Mouse (Mus musculus) mouse embryonic stem cell (cell line): ENCODE data around the gene Ccnj.

Experiments
- in situ Hi-C, 2 experiments: fragments of 300-500 bp; cut with MboI; formaldehyde crosslinking; loops; 1 replicate in 1 of 2; 3 replicates in 1 of 2; pipeline ENCODE4 v1.14.3; 2019 to 2020; ENCODE audit warnings: low sequenced_read_pairs in 2 of 2, low pct_unique_long_range_greater_than_20kb in 1 of 2, mixed read lengths in 1 of 2; ENCODE audit not compliant: unreplicated experiment in 1 of 2

The Ccnj gene

GRCm38 (mm10) chr19:40830703-40831415, at the start of gene Ccnj:
Gene Ccnj (plus strand): TSS chr19:40831279.
- in situ Hi-C loops, result no loop called here

GRCm38 (mm10) chr19:40788004-40788714, 42.9 kb upstream of the Ccnj start:
- in situ Hi-C loops, result no loop called here

GRCm38 (mm10) chr19:40788715-40789084, 42.4 kb upstream of the Ccnj start:
- in situ Hi-C loops, result no loop called here

GRCm38 (mm10) chr19:40805176-40805737, 25.8 kb upstream of the Ccnj start:
- in situ Hi-C loops, result no loop called here

DNA sequence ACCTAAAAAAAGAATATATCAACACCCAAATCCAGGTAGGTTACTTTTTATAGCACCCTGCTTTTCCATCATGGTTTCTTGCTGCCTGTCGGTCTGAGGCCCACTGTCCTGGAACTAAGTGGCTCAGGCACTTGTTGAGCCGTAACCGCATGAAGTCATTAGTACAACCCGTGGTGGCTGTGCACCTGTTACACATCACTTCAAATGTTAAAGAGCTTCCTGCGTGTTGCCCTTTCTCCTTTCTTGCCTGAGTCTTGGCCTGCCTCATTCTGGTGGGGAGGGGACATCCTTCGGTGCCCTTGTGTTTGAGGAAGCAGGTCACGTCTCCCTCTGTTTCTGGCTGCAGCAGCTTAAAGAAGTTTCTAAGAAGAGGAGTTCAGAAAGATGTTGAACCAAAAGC, 21.2 kb upstream of the Ccnj start:
- in situ Hi-C loops, result no loop called here

GRCm38 (mm10) chr19:40811840-40812239, 19.2 kb upstream of the Ccnj start:
- in situ Hi-C loops, result no loop called here

GRCm38 (mm10) chr19:40812778-40813177, 18.3 kb upstream of the Ccnj start:
- in situ Hi-C loops, result no loop called here

DNA sequence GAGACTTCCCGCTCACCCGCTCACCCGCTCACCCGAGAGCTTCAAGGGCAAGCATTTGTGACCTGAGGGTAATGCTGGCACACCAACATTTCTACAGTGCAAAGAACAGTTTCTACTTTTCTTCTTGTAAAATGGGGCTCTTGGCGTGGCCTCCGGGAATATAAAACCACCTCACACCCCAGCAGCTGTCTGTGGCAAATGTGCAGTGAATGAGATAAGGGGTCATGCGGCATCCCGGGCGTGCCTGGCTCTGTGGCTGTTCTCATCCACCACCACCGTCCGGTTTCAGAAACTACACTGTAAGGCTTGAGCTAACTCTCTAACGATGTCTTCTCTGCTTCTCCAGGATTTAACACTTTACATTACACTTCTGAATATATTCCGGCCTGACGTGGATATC, 17.7 kb upstream of the Ccnj start:
- in situ Hi-C loops, result no loop called here

GRCm38 (mm10) chr19:40815645-40816183, 15.4 kb upstream of the Ccnj start:
- in situ Hi-C loops, result no loop called here

GRCm38 (mm10) chr19:40817901-40818532, 13.1 kb upstream of the Ccnj start:
- in situ Hi-C loops, result no loop called here

- in situ Hi-C loops, result no loop called here
These were observed 12.3 kb upstream of the Ccnj start for GRCm38 (mm10) chr19:40818764-40819163.

DNA sequence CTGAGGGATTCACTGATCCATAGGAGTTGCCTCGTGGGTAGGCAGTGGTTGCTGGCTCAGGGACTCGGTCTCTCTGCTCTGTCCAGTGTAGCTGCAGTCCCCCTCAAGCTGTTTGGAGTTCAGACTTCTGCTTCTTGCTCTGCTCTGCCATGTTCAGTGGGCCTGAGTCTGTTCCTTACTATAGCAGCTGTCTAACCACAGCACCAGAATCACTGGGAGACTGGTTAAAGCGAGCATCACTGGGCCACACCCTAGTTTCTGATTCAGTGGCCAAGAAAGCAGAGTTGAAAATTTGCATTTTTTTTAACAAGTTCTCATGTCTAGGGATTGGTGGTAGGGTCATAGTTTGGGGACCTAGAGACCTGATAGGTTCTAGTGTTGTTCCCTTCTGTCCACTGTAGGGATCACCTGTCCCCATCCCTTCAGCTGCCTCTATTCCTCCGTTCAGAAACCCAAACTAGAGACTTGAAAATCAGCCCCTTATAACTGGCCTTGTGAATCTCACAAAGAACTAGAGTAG, 9.7 kb upstream of the Ccnj start:
- in situ Hi-C loops, result no loop called here

DNA sequence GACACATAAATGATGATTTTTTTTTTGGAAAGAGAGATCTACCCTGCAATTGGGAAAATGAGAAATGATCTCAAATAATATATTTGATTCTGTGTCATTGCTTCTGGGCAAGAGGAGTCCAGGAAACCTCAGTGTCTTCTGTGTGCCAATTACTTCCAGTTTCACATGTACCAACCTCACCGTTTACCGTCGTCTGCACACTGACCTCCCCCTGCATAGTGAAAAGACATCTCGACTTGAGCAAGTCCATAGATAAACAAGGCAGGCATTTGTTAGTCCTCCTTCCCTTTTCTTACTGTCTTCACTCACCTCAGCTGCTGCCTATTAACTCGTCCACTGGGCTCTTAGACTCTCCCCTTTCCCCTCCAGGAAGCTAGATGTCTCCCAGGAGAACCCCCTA, 5.4 kb upstream of the Ccnj start:
- in situ Hi-C loops, result no loop called here

DNA sequence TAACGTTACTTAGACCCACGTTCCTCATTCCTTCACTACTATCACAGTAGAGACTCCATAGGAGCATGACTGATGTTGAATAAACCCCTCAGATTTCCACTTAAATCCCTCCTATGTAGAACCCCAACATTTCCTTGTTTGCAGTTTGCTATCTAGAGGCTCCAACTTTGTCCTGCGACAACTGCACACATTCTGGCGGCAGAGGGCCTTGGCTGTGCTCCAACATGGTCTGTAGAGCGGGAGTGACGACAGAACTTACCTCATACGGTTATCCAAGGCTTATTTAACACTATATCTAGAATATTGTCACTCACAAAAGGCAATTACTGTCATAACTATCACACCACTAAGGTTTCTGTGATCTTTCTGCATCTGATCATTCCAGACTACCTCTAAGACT, 4.3 kb upstream of the Ccnj start:
- in situ Hi-C loops, result no loop called here

DNA sequence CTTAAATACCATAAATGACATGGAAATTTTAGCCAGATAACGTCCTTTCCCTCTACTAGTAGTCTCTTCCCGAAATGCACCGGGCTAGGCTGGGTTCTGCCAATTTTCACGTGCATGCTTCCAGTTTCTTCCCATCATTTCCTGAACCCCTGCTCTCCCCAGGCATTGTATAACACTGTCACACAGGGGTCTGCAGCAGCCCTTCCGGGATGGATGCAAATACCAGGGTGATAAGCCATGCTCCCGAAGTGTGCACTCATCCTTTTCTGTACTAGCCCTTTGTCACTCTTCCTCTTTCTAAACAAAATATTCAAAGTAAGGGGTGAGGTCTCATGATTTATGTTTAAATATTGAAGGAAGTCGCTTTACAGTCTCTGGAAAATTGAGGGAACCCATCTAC, 881 bp upstream of the Ccnj start:
- in situ Hi-C loops, result no loop called here

GRCm38 (mm10) chr19:40831416-40832201, 530 bp downstream of the Ccnj start:
- in situ Hi-C loops, result no loop called here

GRCm38 (mm10) chr19:40832361-40832760, 1.3 kb downstream of the Ccnj start:
- in situ Hi-C loops, result no loop called here

GRCm38 (mm10) chr19:40834436-40834835, 3.4 kb downstream of the Ccnj start:
- in situ Hi-C loops, result no loop called here
